Mouse (Mus musculus) embryonic facial prominence, embryonic 10.5 days (tissue): ENCODE measurements around the gene Cacna1a. TPM values are rescaled to one million over a fixed set of nuclear protein-coding genes. Genes with fewer than 3 reads are reported as not detected.
A peak's percentile ranks its signal among the peaks of the same experiment; 100 is the strongest.
"Not testable (repeated sequence)": the region's sequence is repeated elsewhere in the genome, so short reads cannot be mapped to it uniquely, and the experiment has no call there.

ENCODE experiments used
- DNase-seq: peaks from one replicate; pipeline ENCODE4 v3.0.0-alpha.2; 2017; ENCODE audit warnings: low spot score
- H3K27ac ChIP-seq: fragments of 300-500 bp; sonication (generic); replicated peaks from 2 replicates; pipeline ENCODE4 v1.5.1; 2016; ENCODE audit warnings: mild to moderate bottlenecking
- H3K27me3 ChIP-seq: fragments of 300-500 bp; sonication (generic); replicated peaks from 2 replicates; pipeline ENCODE4 v1.6.1; 2016; ENCODE audit warnings: low read depth, mild to moderate bottlenecking; ENCODE audit not compliant: poor library complexity, severe bottlenecking
- H3K36me3 ChIP-seq: fragments of 300-500 bp; sonication (generic); replicated peaks from 2 replicates; pipeline ENCODE4 v1.6.1; 2016; ENCODE audit warnings: mild to moderate bottlenecking, moderate library complexity
- H3K4me1 ChIP-seq: fragments of 300-500 bp; sonication (generic); 2 replicates; pipeline ENCODE4 v1.6.1; 2016
- H3K4me3 ChIP-seq: fragments of 300-500 bp; sonication (generic); 2 replicates; pipeline ENCODE4 v1.5.1; 2016; ENCODE audit warnings: mild to moderate bottlenecking, moderate library complexity
- H3K9me3 ChIP-seq: fragments of 300-500 bp; sonication (generic); 2 replicates; pipeline ENCODE4 v1.6.1; 2016; ENCODE audit warnings: mild to moderate bottlenecking
- WGBS: fragments of 180-500 bp; shearing (Covaris S2); methylation state at CpG from one replicate; pipeline ENCODE4 v1.1.7; 2016; 5-methylcytosine and 5-hydroxymethylcytosine counted together
- polyA plus RNA-seq: library from polyadenylated mRNA; unstranded; fragments of >200 nt; fragmentation: Nextera tagmentation; extraction: Ambion mirVana; gene quantifications from 2 replicates; pipeline ENCODE4 v1.2.1, GENCODE M21; 2016

The Cacna1a gene
- polyA plus RNA-seq, 1 experiment from 2014 or later, result 5.5 TPM

DNA sequence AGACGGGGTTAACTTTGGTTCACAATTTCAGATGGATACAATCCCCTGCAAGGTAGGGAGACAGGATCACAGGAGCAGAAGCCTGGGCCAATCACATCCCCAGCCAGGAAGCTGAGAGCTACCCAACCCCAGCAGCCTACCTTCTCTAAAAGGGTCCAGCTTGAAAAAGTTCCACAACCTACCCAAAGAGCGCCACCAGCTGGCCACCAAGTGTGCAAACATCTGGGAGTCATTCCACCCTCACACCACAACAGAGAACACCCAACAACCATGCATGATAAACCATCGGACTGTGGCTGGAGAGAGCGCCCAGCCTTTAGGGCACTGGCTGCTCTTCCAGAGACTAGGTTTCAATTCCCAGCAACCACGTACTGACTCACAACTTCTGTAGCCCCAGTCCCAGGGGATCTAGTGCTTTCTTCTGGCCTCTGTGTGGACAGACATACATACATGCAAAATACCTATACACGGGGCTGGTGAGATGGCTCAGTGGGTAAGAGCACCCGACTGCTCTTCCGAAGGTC, 232.9 kb downstream of the Cacna1a start:
- Histone ChIP-seq H3K27me3 (peaks cover 34% of the 10 kb centered on the region), H3K36me3 (no peaks in the 10 kb centered on the region), H3K4me1 (peaks cover 12% of the 10 kb centered on the region), H3K27ac (no peak overlapping the region), H3K4me3 (no peak overlapping the region), H3K9me3 (no peaks in the 10 kb centered on the region)
- DNase-seq, result no peak
- 74% methylated on average over 8 of the region's 8 CpGs for WGBS

- not testable (repeated sequence) for H3K4me3 ChIP-seq, H3K4me1 ChIP-seq, H3K9me3 ChIP-seq, H3K27ac ChIP-seq, DNase-seq, H3K36me3 ChIP-seq
- 83% methylated on average over 4 of the region's 4 CpGs for WGBS
- H3K27me3 ChIP-seq, result peaks cover 12% of the 10 kb centered on the region
Measured at GRCm38 (mm10) chr8:84623425-84623824, 235.2 kb downstream of the Cacna1a start.

GRCm38 (mm10) chr8:84629586-84629985, 241.3 kb downstream of the Cacna1a start:
- H3K36me3 ChIP-seq, result no peaks in the 10 kb centered on the region
- no peak overlapping the region for H3K4me3 ChIP-seq
- H3K9me3 ChIP-seq, result no peaks in the 10 kb centered on the region
- DNase-seq, result no peak
- no peaks in the 10 kb centered on the region for H3K27me3 ChIP-seq
- peaks cover 16% of the 10 kb centered on the region for H3K4me1 ChIP-seq
- no peak overlapping the region for H3K27ac ChIP-seq
- 72% methylated on average over 11 of the region's 11 CpGs for WGBS

- Histone ChIP-seq H3K27ac (no peak overlapping the region), H3K27me3 (no peaks in the 10 kb centered on the region), H3K4me3 (no peak overlapping the region), H3K9me3 (no peaks in the 10 kb centered on the region), H3K36me3 (no peaks in the 10 kb centered on the region), H3K4me1 (peaks cover 22% of the 10 kb centered on the region)
- WGBS, result 83% methylated on average over 4 of the region's 4 CpGs
- no peak for DNase-seq
Measured at GRCm38 (mm10) chr8:84630145-84630544, 241.9 kb downstream of the Cacna1a start.

- H3K4me1 ChIP-seq, result peaks cover 38% of the 10 kb centered on the region
- H3K4me3 ChIP-seq, result no peak overlapping the region
- no peaks in the 10 kb centered on the region for H3K9me3 ChIP-seq
- WGBS, result 94% methylated on average over 4 of the region's 4 CpGs
- H3K36me3 ChIP-seq, result no peaks in the 10 kb centered on the region
- H3K27me3 ChIP-seq, result peaks cover 6% of the 10 kb centered on the region
- H3K27ac ChIP-seq, result no peak overlapping the region
- DNase-seq, result no peak
Measured at GRCm38 (mm10) chr8:84631813-84632212, 243.6 kb downstream of the Cacna1a start.

DNA sequence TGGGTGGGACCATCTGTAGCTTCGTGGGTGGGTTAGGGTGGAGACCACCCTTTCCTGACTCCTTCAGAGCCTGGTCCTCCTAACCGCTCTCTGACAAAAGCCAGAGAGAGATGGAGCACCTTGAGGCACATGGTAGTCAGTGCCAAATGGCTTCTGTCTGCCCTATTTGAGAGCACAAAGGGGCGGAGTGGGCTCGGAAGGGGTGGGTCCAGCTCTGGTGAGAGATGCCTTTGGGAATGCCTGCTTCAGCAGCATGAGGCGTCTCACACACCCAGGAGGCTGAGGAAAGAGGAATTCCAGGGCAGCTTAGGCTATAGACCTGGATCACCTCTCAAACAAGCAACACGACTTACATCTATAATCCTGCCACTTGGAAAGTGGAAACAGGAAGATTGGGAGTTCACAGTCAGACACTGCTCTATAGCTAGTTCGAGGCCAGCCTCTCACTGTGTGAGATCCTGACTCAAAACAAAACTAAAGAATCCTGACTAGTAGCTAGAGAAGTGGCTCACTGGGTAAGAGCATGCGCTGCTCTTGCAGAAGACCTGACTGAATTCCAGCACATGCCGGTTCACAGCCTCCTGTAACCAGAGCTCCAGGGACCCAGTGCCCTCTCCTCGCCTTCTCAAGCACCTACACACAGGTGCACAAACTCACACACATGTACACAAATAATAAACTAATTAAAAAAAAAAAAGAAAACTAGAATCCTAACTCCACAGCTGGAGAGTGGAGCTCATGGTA, 245.8 kb downstream of the Cacna1a start:
- Histone ChIP-seq H3K9me3 (no peaks in the 10 kb centered on the region), H3K27me3 (peaks cover 6% of the 10 kb centered on the region), H3K4me3 (no peak overlapping the region), H3K36me3 (no peaks in the 10 kb centered on the region), H3K4me1 (peaks cover 54% of the 10 kb centered on the region), H3K27ac (peak overlapping the region; percentile 48)
- no peak for DNase-seq
- 53% methylated on average over 10 of the region's 10 CpGs for WGBS

GRCm38 (mm10) chr8:84634849-84635304, 246.6 kb downstream of the Cacna1a start:
- Histone ChIP-seq H3K27ac (peak overlapping the region; percentile 82), H3K4me3 (peak overlapping the region; percentile 17; the same call in 1 of the 2 replicates), H3K4me1 (peaks cover 54% of the 10 kb centered on the region), H3K36me3 (no peaks in the 10 kb centered on the region), H3K27me3 (peaks cover 6% of the 10 kb centered on the region), H3K9me3 (no peaks in the 10 kb centered on the region)
- 41% methylated on average over 9 of the region's 9 CpGs for WGBS
- DNase-seq, result peak; percentile 46

GRCm38 (mm10) chr8:84635397-84636050, 247.3 kb downstream of the Cacna1a start:
- Histone ChIP-seq H3K36me3 (no peaks in the 10 kb centered on the region), H3K4me3 (no peak overlapping the region), H3K4me1 (peaks cover 59% of the 10 kb centered on the region), H3K27me3 (peaks cover 6% of the 10 kb centered on the region), H3K27ac (peak overlapping the region; percentile 82), H3K9me3 (no peaks in the 10 kb centered on the region)
- 77% methylated on average over 14 of the region's 14 CpGs for WGBS
- no peak for DNase-seq

DNA sequence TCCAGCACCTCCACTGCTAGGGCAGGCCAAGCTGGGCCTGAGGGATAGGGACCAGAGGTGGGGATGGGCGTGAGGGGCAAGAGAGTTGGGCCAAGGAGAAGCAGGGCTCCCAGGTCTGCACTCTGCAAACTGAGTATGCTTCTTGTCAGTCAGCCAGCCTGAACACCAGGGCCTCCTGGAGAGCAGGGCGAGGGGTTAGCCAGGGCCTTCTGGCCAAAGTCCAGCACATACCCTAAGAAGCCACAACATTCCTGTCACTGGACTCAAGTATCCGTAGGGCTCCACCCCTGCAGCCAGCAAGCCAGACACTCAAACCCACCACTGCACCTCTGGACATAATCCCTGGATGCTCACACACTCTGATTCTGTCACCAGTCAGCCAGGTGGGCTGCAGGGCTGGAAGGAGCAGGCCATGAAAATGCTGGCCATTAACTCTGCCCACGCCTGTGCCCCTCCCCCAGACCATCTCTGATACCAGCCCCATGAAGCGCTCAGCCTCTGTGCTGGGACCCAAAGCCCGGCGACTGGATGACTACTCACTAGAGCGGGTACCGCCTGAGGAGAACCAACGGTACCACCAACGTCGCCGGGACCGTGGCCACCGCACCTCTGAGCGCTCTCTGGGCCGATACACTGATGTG, 247.9 kb downstream of the Cacna1a start:
- H3K4me1 ChIP-seq, result peaks cover 63% of the 10 kb centered on the region

GRCm38 (mm10) chr8:84637946-84638554, 249.8 kb downstream of the Cacna1a start:
- H3K27ac ChIP-seq, result peak overlapping the region; percentile 95
- H3K4me1 ChIP-seq, result peaks cover 72% of the 10 kb centered on the region
- peaks cover 6% of the 10 kb centered on the region for H3K27me3 ChIP-seq
- DNase-seq, result peak; percentile 37
- H3K4me3 ChIP-seq, result peak overlapping the region; percentile 67
- 30% methylated on average over 8 of the region's 8 CpGs for WGBS
- H3K9me3 ChIP-seq, result no peaks in the 10 kb centered on the region
- no peaks in the 10 kb centered on the region for H3K36me3 ChIP-seq

More for the DNA sequence above, 247.9 kb downstream of the Cacna1a start:
- no peaks in the 10 kb centered on the region for H3K36me3 ChIP-seq
- no peak for DNase-seq
- H3K27me3 ChIP-seq, result peaks cover 6% of the 10 kb centered on the region
- H3K27ac ChIP-seq, result peak overlapping the region; percentile 82
- WGBS, result 83% methylated on average over 17 of the region's 17 CpGs
- H3K4me3 ChIP-seq, result no peak overlapping the region
- no peaks in the 10 kb centered on the region for H3K9me3 ChIP-seq

DNA sequence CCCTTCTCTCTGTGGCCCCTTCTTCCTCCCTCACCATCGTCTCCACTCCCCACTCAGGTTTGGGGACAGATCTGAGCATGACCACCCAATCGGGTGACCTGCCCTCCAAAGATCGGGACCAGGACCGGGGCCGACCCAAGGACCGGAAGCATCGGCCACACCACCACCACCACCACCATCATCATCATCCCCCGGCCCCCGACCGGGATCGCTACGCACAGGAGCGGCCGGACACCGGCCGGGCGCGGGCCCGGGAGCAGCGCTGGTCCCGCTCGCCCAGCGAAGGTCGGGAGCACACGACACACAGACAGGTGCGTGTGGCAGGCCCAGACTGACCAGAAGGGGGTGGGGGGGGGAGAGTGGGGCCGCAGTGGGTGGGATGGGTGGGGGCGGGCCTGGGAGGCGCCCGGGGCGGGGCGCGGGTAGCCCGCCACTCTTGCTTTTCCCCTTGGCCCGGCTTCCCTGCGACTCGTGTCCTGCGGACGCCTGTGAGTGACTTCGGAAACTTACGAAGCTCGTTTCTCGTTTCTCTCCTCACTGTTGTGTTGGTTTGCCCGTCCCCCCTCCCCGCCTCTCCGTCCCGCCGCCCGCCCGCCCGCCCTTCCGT, 250.4 kb downstream of the Cacna1a start:
- H3K4me1 ChIP-seq, result peaks cover 66% of the 10 kb centered on the region
- WGBS, result under 1% methylated on average over 50 of the region's 52 CpGs
- H3K36me3 ChIP-seq, result no peaks in the 10 kb centered on the region

More for the DNA sequence above, 250.4 kb downstream of the Cacna1a start:
- no peaks in the 10 kb centered on the region for H3K9me3 ChIP-seq
- H3K27ac ChIP-seq, result peak overlapping the region; percentile 95
- peaks cover 6% of the 10 kb centered on the region for H3K27me3 ChIP-seq
- H3K4me3 ChIP-seq, result peak overlapping the region; percentile 67
- DNase-seq, result no peak
